Mouse (Mus musculus) layer of hippocampus, adult 2 months (tissue): ENCODE results near the gene Hist1h4m. TPM values are rescaled to one million over a fixed set of nuclear protein-coding genes. Genes with fewer than 3 reads are reported as not detected.
"Not testable (repeated sequence)": the region's sequence is repeated elsewhere in the genome, so short reads cannot be mapped to it uniquely, and the experiment has no call there.

ENCODE experiments used
- DNase-seq, 2 experiments: peaks; one replicate each; pipeline ENCODE4 v3.0.0; 2022; ENCODE audit warnings: low spot score in 2 of 2
- H3K27ac ChIP-seq: fragments of 200-600 bp; 2 replicates; pipeline ENCODE4 v1.8.1; 2022
- H3K4me3 ChIP-seq: fragments of 200-600 bp; 2 replicates; pipeline ENCODE4 v1.8.1; 2022; ENCODE audit warnings: mild to moderate bottlenecking
- CTCF ChIP-seq: fragments of 200-600 bp; conservative IDR thresholded peaks from 2 replicates; pipeline ENCODE4 v1.8.1; 2022; ENCODE audit warnings: antibody characterized with exemption, mild to moderate bottlenecking, moderate library complexity
- total RNA-seq, 2 experiments: library from RNA; stranded (reverse); gene quantifications; 2 replicates each; pipeline ENCODE4 v1.2.3; 2021

Gene Hist1h4m
- total RNA-seq, 2 experiments from 2014 or later: 247 to 254 TPM

DNA sequence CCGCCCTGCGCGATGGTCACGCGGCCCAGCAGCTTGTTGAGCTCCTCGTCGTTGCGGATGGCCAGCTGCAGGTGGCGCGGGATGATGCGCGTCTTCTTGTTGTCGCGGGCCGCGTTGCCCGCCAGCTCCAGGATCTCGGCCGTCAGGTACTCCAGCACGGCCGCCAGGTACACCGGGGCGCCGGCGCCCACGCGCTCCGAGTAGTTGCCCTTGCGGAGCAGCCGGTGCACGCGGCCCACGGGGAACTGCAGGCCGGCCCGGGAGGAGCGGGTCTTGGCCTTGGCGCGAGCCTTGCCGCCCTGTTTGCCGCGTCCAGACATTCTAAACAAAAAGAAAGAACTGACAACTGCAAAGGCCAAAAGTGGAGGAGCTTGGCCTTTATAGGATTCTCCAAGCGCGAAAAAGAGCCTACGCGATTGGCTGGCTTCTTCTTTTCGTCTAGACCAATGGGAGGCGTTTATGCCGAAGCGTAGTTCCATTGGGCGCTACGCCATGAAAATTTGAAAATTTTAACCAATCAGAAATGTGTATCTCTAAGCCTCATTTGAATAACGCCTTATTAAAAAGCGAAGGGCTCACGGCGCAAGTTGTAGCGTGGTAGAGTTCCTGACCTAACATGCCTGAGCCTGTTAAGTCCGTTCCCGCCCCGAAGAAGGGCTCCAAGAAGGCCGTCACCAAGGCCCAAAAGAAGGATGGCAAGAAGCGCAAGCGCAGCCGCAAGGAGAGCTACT is 24.5 kb upstream of the Hist1h4m start, which contains the start of the genes Hist1h2an and Hist1h2bp:
Gene Hist1h2an, minus strand, starts transcription at position 320 of the 731 bp plus-strand sequence.
Gene Hist1h2bp, plus strand, starts transcription at position 563 of the 731 bp plus-strand sequence.
- peak; percentile 94 to 96 for DNase-seq
- peak within 1 kb of the TSS; percentile 62 for H3K27ac ChIP-seq
- peak; percentile 10; the same call in 1 of the 2 replicates for TF ChIP-seq CTCF
- peak within 1 kb of the TSS; percentile 56 for H3K4me3 ChIP-seq

DNA sequence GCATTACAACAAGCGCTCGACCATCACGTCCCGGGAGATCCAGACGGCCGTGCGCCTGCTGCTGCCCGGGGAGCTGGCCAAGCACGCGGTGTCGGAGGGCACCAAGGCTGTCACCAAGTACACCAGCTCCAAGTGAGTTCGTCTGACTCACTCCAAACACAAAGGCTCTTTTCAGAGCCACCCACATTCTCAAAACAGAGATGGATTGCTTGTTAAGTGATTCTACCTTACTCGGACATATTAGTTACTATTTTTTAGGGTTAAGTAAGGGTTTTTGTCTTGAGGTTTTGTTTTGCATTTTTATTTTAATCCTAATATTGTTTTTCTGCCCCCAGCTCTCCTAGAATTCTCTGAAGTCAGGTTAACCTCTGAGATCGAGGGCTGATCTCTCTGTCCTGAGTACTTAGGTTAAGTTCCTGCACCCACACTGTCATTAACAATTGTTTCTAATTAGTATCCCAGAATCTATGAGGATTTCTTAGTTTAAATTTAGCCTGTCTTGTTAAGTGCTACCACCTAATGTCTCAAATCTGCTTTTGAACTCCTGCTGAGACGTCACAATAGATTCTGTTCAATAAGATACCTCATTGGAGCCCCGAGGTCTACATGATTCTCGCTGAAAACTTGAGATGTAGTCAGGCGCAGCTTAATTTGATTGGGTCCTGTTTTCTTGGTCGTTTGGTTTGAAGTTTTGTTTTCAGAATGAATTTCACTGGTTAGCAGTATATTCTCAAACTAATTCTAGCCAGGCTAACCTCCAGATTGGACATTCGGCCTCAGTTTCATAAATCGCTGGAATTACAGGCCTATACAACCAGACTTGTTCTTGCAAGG is 23.6 kb upstream of the Hist1h4m start:
- DNase-seq: no peak
- no peak for TF ChIP-seq CTCF
- H3K4me3 ChIP-seq: peak overlapping the region; percentile 56
- H3K27ac ChIP-seq: no peak overlapping the region

DNA sequence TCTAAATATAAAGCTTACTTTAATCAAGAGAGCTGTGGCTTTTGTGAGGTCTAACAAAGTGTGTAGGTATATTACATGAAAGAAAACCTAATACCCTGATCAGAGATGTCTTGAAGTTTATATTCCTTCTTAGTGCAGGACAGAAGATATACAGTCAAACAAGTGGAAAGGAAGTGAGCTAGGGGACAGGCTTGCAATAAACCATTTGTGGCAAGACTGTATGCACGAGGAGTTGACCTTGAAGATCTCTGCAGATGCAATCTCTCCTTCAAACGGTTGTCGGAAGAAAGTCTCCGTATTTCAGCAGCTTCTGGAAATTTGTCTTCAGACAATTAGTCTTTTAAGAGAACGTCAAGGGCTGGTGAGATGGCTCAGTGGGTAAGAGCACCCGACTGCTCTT is 21.6 kb upstream of the Hist1h4m start:
- no peak for DNase-seq
- TF ChIP-seq CTCF: no peak
- H3K27ac ChIP-seq: no peak overlapping the region
- no peak overlapping the region for H3K4me3 ChIP-seq

DNA sequence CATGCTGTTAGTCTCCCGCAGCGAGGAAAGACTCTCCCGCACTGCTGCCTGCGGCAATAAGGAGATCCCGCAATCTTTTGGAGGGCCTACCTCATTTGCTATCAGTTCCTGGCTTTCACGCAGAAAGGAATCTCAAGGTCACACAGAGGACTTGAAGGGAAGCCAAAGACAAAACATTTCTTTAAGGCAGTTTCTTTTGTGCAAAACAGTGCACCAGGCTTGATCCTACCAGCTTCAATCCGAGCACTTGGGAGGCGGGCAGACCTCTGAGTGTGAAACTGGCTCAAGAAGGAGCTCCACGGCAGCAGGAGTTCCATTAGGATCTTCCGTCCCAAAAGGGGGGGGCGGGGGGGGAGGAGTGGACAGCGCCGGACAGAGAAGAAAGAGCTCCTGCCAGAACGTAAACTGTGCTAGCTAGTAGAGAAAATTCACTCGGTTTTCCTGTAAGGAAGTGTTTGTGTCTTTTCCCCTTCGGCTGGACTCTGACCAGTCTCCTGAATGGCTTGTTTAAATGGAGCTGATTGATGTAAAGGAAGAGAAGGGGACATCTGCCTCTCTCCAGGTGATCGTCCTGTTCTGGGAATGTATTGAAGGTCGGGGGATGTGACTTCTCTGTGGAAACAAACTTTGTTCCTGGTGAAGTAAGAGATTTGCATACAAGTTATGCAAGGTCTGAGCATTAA is 20.8 kb upstream of the Hist1h4m start:
- Histone ChIP-seq H3K27ac (no peak overlapping the region), H3K4me3 (no peak overlapping the region; the same call in 1 of the 2 replicates)
- no peak for TF ChIP-seq CTCF
- DNase-seq: no peak

DNA sequence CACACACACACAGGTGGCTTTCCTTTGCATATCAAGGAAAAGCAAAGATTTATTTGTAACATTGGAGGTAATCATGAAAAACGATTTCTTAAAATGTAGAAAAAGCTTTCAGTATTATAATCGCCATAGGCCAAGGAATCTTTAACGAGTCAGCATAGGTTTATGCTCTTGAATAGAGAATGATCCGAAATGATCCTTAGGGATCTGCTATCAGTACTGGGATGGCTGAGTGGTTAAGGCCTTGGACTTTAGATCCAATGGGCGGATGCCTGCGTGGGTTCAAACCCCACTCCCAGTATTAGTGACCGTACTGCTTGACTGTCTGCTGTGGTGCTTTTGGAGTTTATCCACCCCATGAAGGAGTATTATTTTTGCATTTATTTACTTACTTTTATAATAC is 16.0 kb upstream of the Hist1h4m start:
- no peak overlapping the region for H3K27ac ChIP-seq
- TF ChIP-seq CTCF: no peak
- H3K4me3 ChIP-seq: no peak overlapping the region
- no peak for DNase-seq

DNA sequence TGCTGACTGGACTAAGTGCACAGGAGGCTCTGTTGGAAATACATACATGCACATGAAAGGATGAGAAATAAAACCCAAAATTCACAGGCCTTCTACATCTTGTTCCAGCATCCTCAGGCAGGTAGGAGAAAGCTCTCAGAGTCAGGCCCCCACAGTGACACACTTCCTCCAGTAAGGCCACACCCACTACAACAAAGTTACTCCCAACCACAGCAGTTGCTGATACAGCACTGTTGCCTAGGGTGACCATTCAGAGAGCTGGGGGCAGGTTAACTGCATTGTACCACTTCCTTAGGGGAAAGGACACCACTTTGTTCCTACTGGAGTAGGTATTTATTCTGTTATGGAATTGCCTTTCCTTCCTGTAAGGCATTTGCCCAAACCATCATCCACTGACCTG is 14.4 kb upstream of the Hist1h4m start:
- H3K4me3 ChIP-seq, DNase-seq, H3K27ac ChIP-seq: not testable (repeated sequence)

DNA sequence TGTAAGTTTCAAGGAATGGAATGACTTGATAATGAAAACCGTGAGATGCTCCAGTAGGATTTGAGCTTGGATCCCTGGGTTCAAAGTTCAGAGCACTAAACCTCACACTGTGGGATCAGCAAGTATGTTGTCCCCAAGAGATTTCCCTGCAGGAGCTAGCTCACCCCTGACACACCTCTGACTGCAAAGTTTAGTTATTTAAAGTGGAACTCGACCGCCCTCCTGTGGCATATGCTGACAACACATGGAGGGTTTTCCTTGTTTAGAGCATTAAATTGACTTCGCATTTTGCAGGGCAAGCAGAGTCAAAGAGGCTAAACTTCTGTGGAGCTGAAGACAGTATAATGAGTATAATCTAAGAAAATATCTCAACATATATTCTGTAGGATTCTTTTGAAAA is 8.5 kb upstream of the Hist1h4m start:
- DNase-seq, H3K4me3 ChIP-seq, H3K27ac ChIP-seq: not testable (repeated sequence)

DNA sequence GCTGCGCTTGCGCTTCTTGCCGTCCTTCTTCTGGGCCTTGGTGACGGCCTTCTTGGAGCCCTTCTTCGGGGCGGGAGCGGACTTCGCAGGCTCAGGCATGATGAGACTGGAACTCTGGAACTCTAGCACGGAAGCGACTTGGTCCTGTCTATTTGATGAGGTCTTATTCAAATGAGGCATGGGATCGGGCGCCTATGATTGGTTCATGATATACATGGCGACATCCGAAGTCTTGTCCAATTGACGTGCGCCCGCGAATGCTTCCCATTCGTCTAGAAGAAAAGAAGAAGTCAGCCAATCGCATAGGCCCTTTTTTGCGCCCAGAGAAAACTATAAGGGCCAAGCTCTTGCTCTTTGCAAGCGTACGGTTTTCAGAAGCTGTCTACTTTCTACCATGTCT is 1.5 kb upstream of the Hist1h4m start, which contains the start of the genes Hist1h2bq and Hist1h2ao:
Gene Hist1h2bq, minus strand, starts transcription at position 125 of the 400 bp plus-strand sequence.
Gene Hist1h2ao, plus strand, starts transcription at position 393 of the 400 bp plus-strand sequence.
- not testable (repeated sequence) for H3K4me3 ChIP-seq, DNase-seq, H3K27ac ChIP-seq

DNA sequence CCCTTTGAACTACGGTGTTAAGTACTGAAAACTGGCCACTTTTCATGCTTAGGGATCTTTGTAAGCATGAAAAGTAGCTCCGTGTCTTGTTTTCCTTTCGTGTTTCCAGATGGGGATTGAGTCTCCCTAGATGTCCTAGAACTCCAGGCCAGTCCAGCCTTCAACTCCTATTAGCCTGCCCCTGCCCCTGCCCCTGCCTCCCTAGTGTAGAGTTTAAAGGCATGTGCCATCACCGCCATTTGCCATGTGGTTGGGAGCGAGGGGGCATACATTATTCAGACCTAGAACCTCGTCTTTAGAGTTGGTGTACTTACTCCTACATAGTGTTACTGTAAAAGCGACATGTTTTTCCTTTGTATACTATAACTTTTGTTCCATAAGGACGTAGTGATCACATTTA is 472 bp upstream of the Hist1h4m start:
- not testable (repeated sequence) for DNase-seq, H3K4me3 ChIP-seq, H3K27ac ChIP-seq

DNA sequence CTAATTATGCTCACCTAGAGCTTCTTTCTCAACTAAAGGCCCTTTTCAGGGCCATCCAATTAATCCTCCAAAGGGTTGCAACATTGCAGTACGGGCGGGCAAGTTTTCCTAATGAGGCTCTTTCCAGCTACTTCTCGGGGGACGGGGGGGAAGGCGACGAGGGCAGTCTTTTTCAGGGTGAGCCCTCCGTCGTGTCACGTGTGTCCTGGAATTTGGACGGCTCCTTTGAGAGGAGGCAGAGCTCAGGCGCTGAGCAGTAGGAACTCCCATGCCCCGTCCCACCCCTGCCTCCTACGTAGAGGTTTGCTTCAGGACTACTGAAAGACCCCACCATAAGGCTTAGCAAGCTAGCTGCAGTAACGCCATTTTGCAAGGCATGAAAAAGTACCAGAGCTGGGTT is 546 bp downstream of the Hist1h4m start:
- H3K4me3 ChIP-seq, H3K27ac ChIP-seq, DNase-seq: not testable (repeated sequence)

DNA sequence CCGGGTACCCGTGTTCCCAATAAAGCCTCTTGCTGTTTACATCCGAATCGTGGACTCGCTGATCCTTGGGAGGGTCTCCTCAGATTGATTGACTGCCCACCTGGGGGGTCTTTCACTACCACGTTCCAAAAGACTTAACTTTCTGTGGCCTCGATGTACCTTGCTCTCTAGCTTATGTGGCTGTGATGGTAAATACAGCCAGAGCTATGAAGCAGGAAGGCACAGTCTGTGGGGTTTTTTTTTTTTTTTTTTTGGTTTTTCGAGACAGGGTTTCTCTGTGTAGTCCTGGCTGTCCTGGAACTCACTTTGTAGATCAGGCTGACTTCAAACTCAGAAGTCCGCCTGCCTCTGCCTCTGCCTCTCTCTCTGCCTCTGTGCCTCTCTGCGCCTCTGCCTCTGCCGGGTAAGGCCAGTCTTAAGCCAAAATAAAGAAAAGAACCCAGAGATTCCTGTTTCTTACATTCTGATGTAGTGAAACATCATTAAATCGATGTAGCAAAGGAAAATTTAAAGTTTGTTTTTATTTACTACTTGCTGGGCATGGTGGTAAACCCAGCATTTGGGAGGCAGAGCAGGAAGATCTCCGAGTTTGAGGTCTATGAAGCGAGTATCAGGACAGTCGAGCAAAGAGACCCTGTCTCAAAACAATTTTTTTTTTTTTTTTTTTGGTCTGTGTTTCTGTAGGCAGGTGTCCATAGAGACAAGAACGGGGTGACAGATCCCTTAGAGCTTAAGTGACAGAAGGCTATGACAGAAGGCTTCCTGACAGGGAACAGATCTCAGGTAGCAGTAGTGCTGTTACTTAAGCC is 8.7 kb downstream of the Hist1h4m start:
- not testable (repeated sequence) for H3K27ac ChIP-seq, H3K4me3 ChIP-seq, DNase-seq

DNA sequence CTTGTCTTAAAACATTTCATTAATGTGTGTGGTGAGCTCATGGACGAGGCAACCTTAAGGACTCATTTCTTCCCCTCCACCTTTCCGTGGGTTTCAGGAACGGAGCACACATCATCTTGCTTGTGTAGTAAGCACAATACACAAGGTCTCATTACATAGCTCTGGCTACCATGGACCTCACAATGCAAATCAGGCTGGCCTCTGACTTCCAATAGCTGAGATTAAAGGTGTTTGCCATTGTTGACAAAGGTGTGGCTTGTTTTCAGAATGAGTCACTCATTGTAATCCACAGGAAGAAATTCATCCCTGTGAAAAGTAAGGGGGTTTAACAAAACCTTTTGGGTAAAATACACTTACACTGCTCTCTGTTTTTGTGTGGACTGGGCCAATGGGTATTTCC is 17.0 kb downstream of the Hist1h4m start:
- H3K27ac ChIP-seq: no peak overlapping the region
- H3K4me3 ChIP-seq: no peak overlapping the region
- no peak for DNase-seq
- no peak for TF ChIP-seq CTCF
